Mouse (Mus musculus) kidney, adult 18-20 months (tissue): ENCODE data around the gene Eif1.
"Not testable (repeated sequence)": the region's sequence is repeated elsewhere in the genome, so short reads cannot be mapped to it uniquely, and the experiment has no call there.

ENCODE experiments used
- DNase-seq: peaks from one replicate; pipeline ENCODE4 v3.0.0; 2021

Gene Eif1

GRCm38 (mm10) chr11:100355151-100355951 lies 35.7 kb downstream of the Eif1 start:
- DNase-seq: peak; percentile 43

GRCm38 (mm10) chr11:100355972-100356818 lies 36.5 kb downstream of the Eif1 start, which contains the start of gene Hap1:
Gene Hap1, minus strand, starts transcription at chr11:100356128.
- peak; percentile 81 for DNase-seq

GRCm38 (mm10) chr11:100356819-100357211 lies 37.1 kb downstream of the Eif1 start:
- no peak for DNase-seq

DNA sequence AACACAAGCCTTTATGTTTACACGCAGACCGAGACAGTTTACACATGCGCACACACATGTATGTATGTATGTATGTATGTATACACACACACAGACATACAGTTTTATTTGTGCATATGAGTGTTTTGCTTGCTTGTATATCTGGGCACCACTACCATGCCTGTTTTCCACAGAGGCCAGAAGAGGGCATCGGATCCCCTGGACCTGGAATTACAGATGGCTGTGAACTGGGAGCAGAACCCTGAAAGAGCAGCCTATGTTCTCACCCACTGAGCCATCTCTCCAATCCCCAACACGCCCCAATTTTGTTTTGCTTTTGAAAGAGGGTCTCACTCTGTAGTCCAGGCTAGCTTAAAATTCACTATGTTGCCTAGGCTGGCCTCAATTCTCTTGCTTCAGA lies 37.7 kb downstream of the Eif1 start:
- DNase-seq: no peak

- DNase-seq: no peak
Observed at GRCm38 (mm10) chr11:100360175-100360574, 40.5 kb downstream of the Eif1 start.

DNA sequence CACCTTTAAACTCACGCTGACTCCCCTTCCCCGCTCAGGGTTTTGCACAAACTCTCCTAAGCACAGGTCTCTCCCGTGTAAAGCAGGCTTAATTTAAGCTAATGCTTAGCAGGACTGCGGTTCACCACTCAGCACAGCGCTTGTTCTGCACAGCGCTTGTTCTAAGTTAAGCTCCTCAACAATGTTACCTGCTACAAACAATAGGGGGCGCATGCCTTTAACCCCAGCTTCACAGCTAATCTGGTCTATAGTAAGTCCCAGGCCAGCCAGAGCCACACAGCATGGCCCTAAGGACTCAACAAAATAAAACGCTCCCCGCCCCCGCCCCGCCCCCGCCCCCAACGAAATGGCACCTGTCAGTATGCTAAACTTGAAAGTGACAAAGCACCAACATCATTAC lies 41.4 kb downstream of the Eif1 start:
- DNase-seq: not testable (repeated sequence)

DNA sequence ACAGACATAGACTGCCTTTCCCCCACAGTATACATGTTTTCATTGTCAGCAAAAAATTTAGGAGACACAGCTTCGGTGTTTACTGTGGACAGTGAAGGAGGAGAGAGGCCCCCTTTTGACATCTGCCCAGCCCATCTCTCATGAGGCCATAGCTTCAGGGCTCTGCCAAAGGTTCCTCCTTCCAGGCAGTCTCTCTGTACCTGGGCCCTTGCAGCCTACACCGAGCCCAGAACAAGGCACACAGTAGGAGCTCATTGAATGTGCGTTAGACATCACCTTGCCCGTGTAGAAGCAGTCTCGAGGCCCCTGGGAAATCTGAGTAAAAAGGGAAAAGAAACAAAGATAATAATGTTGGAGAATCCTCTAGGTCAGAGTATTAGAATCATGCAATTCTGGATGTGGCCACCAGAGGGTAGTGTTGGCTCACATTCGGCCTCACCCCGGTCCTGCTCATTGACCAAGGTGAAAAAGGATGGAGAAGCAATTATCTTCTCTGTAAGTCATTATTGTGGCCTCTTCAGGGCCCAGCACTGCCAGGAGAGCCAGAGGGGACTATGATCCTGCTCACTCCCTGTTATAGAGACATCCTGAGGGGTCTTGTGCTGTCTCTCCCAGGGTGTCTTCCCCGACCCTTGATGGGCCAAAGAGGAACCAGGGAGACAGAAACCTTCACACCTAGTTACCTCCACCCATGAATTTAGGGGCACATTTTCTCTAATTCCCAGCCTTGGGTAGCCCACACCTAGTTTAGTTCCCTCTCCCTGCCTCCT lies 42.7 kb downstream of the Eif1 start:
- peak; percentile 80 for DNase-seq

DNA sequence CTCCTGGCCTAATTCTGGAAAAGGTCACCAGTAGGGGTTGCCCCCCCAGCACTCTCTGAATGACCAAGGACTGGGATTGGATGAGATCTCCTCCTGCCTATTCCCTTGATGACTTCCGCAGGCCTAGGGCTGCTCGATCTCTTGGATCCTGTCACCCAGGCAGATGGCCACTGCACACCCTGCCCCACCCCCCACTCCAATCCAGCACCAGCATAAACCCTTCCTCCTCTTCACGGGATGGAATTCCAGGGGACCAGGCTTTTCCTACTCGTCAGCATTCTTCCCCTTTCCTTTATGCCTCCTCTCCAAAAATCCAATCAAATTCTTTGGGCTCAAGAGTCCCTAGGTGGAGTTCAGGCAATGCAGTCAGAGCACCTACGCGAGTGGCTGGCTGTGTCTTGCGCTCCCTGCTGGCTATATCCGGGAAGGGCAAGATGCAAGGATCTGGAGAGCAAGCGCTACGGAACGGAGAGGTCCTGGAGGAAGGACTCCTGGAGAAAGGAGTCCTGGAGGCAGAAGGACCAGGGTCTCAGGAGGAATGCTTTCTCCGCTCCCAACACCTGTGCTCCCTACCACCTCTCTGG lies 43.4 kb downstream of the Eif1 start:
- peak; percentile 84 for DNase-seq

DNA sequence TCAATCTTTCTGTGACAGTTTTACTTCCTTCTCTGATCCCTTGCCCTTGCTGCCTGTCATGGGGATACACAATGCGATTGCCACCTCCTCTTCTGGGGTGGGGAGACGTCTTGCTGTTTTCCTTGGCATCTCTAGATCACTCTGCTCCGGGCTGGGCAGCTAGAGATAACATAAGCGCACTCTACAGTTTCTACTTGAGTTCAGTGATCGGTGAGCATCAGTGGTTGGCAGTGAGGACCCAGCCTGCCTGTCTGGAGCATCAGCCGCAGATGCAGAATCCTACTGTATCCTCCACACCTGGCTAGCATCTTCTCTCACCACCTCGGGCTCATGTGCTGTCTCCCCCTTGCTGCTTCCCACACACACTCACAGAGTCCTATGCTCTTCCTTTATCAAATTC lies 49.5 kb downstream of the Eif1 start:
- DNase-seq: no peak

DNA sequence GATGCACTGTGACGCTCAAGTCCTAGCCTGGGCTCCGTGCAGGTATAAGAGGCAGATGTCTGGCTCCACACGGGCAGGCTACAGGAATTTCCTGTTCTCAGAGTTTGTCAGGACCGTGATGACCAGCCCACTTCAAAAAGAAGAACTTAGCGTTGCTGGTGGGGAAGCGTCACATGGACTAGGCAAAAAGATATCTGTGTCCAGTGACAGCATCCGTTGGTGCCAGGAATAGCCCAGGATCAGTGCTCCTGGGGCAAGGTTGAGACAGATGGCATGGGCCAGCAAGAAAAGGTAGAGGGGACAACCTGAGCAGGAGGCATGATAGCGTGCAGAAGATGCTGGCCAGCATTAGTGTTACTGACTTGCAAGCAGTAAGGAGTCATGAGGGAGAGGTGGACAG lies 50.1 kb downstream of the Eif1 start:
- DNase-seq: no peak
